Mouse (Mus musculus) gastrocnemius, postnatal 14 days (tissue): ENCODE measurements at regions not wholly inside any gene's neighbourhood (a gene's known extent, or its start where the extent isn't known, plus 50 kb on each side); places are given as distances from the start of the nearest gene placed in this dataset.

Source experiments
- DNase-seq: peaks from one replicate; pipeline ENCODE4 v3.0.0; 2021; ENCODE audit warnings: mixed read lengths
- intact Hi-C: fragments of 180-260 bp; cut with DNase I; formaldehyde crosslinking; loops from one replicate; pipeline ENCODE4 v1.15.1; 2025; ENCODE audit warnings: low total_unique reads

DNA sequence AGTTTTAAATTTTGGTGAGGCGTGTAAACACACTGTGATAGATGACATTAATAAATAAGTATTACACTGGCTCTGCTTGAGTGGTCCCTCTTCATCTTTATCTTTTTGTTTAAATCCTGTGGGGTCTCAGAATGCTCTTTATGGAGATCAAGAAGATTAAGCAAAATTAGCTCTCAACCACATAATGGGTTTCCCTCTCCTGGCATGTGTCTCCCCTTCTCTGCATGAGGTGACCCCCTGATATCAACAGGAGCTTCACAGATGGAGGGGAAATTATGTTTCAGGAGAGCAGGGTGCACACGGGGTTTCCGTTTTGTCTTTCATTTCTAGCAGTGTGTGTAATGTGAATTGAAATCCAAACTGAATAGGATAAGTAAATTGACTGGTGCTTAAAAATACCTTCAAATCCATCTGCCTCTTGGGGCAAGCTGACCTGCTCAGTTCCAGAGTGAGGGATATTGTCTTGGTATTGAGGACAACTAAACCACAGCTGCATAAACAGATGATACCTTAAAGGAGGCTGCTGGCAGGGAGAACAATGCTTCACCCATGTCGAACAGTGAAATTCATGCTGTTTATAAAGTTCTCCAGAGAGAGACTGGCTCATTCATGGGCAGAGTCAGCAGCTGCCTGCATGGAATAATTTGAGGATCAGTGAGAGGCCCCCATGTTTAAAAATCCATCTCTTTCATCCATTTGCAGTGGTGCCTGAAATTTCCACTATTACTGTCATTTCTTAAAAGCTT lies 518.3 kb upstream of the Nr2f1 start:
- DNase-seq: no peak
- intact Hi-C loops: no loop called here

GRCm38 (mm10) chr13:78717159-78717558 lies 517.6 kb upstream of the Nr2f1 start:
- DNase-seq: no peak
- intact Hi-C loops: no loop called here

DNA sequence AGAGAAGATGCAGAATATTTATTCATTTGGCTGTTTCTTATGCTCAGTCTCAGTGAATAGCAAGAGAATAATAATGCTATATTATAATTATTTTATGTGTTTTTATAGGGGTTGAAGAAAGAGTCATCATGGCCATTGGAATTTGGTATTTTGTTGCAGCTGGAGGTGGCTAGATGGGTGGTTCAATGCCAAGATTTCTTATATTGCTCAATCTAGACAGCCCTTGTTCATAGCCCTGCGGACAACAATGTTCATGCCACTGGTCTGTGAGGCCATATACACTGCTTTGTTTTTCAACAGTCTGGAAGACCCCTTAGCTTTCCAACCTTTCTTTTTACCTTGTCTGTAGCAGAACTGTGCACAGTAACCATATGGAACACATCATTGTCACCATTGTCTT lies 505.1 kb upstream of the Nr2f1 start:
- intact Hi-C loops: no loop called here

GRCm38 (mm10) chr13:78697814-78698519 lies 498.4 kb upstream of the Nr2f1 start:
- no peak for DNase-seq
- intact Hi-C loops: no loop called here

More for the DNA sequence above, 505.1 kb upstream of the Nr2f1 start:
- DNase-seq: no peak

- intact Hi-C loops: no loop called here
- no peak for DNase-seq
Observed at GRCm38 (mm10) chr13:78679255-78679895, 479.8 kb upstream of the Nr2f1 start.

GRCm38 (mm10) chr13:78678241-78678640 lies 478.7 kb upstream of the Nr2f1 start:
- DNase-seq: no peak
- intact Hi-C loops: no loop called here

GRCm38 (mm10) chr13:78658285-78658684 lies 458.7 kb upstream of the Nr2f1 start:
- intact Hi-C loops: no loop called here

DNA sequence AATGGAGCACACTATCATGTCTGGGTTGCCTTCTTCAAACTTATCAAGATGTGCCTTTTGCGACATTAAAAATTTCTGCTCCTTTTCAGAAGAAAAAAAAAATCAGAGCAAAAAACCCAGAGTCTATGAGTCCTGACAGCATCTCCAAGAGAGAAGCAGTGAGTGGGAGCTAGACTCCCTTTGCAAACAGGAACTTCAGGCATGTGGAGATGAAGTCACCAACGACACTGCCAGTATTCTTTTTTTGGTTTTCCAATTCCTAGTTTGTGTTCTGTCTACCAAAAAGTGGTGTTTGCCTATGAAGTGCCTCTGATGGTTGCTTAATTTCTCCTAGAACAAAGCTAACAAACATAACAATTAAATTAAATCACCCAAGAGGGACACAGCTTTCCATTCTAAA lies 457.2 kb upstream of the Nr2f1 start:
- DNase-seq: no peak
- intact Hi-C loops: no loop called here

More at GRCm38 (mm10) chr13:78658285-78658684, 458.7 kb upstream of the Nr2f1 start:
- no peak for DNase-seq

DNA sequence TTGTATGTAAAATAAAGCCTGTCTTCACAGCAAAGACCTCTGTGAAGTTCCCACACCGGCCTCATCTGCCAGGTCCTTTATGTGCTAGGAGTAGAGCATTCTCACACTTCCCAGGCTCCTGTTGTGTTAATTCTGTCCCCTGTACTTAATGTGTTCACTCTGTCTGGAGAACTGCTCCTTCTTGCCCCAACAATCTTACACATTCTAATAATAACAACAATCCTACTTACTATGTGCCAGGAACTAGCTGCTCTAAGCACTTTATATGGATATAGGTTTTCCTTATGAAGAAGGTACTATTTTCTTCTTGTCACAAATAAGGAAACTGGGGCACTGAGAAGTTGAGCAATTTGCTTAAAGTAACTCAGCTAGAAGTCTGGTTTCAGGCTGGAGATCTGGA lies 456.6 kb upstream of the Nr2f1 start:
- DNase-seq: no peak

GRCm38 (mm10) chr13:78650824-78651223 lies 451.3 kb upstream of the Nr2f1 start:
- intact Hi-C loops: no loop called here
- DNase-seq: no peak

More for the DNA sequence above, 456.6 kb upstream of the Nr2f1 start:
- intact Hi-C loops: no loop called here

- intact Hi-C loops: no loop called here
- no peak for DNase-seq
Observed at GRCm38 (mm10) chr13:78644556-78644955, 445.0 kb upstream of the Nr2f1 start.

- DNase-seq: no peak
Observed at GRCm38 (mm10) chr13:78643023-78643422, 443.5 kb upstream of the Nr2f1 start.

GRCm38 (mm10) chr13:78642443-78642729 lies 442.8 kb upstream of the Nr2f1 start:
- no peak for DNase-seq
- intact Hi-C loops: no loop called here

More at GRCm38 (mm10) chr13:78643023-78643422, 443.5 kb upstream of the Nr2f1 start:
- intact Hi-C loops: no loop called here

- DNase-seq: no peak
- intact Hi-C loops: no loop called here
Observed at GRCm38 (mm10) chr13:78641687-78642442, 442.3 kb upstream of the Nr2f1 start.

DNA sequence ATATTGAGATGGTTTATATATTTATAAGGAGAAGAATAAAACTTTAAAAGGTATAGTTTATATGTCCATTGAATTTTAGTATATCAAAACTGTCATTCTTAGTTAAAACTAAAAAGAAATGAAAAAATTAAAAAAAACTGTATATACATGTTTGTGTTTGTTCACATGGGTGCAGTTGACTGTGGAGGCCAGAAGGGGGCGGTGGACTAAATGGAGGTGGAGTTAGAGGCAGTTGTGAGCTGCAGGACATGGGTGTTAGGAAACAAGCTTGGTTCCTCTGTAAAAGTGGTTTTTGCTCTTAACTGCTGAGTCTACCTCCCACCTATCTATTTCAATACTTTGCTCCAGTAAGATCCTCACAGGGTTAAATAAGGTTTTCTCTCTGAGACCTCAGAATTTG lies 440.8 kb upstream of the Nr2f1 start:
- intact Hi-C loops: no loop called here
- DNase-seq: no peak

DNA sequence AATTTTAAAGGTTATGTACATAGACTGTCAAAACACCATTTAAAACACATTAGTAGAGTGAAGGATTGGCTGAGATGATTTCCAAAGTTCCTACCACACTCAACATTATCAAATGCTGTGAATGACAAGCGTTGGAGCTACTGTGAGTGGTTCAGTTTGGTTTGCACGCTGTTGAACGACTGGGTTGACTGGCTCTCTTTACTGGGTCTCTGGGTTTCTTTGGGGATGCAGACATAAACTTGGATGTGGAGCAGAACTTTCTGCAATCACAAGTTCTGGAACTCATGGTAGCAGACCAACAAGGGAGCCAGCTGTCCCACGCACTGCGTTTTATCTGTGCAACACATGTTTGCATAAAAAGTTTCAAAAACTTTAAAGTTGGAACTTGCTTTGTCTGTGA lies 438.9 kb upstream of the Nr2f1 start:
- DNase-seq: no peak
- intact Hi-C loops: no loop called here

DNA sequence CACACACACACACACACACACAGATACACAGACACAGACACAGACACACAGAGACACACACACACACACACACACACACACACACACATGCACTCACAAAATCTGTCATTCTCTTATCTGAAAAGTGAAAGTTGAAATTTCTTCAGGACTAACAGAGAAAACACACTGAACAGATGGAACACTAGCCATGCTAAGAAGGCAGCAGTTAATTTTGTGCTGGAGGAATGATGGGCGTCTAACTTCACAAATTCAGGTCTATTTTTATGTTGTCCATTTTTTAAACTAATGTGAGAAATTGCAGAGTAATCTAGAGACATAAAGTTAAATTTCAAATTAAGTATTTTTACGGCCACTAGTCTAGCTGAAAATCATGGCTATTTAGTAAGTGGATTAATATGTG lies 432.1 kb upstream of the Nr2f1 start:
- intact Hi-C loops: no loop called here

GRCm38 (mm10) chr13:78629041-78629727 lies 429.6 kb upstream of the Nr2f1 start:
- intact Hi-C loops: no loop called here
- DNase-seq: no peak

More for the DNA sequence above, 432.1 kb upstream of the Nr2f1 start:
- DNase-seq: no peak

GRCm38 (mm10) chr13:78623652-78624051 lies 424.1 kb upstream of the Nr2f1 start:
- no peak for DNase-seq
- intact Hi-C loops: no loop called here

- DNase-seq: no peak
- intact Hi-C loops: no loop called here
Observed at GRCm38 (mm10) chr13:78602861-78603211, 403.3 kb upstream of the Nr2f1 start.
